Mouse (Mus musculus) limb, embryonic 13.5 days (tissue): Measurements from ENCODE around the gene Ghrhr. TPM values are rescaled to one million over a fixed set of nuclear protein-coding genes. Genes with fewer than 3 reads are reported as not detected.

ENCODE experiments used
- ATAC-seq: fragments of 200-750 bp; cut with Nextera tagmentation; 2 replicates; pipeline ENCODE4 v1.8.0; 2017; ENCODE audit warnings: low read depth, moderate number of reproducible peaks, moderate TSS enrichment; ENCODE audit not compliant: low FRiP score
- H3K27ac ChIP-seq: fragments of 300-500 bp; sonication (generic); 2 replicates; pipeline ENCODE4 v1.5.1; 2015; ENCODE audit warnings: inconsistent platforms, mild to moderate bottlenecking, moderate library complexity
- H3K27me3 ChIP-seq: fragments of 300-500 bp; sonication (generic); 2 replicates; pipeline ENCODE4 v1.6.1; 2015; ENCODE audit warnings: mild to moderate bottlenecking, inconsistent platforms
- H3K36me3 ChIP-seq: fragments of 300-500 bp; sonication (generic); 2 replicates; pipeline ENCODE4 v1.6.1; 2015; ENCODE audit warnings: inconsistent platforms, mild to moderate bottlenecking, moderate library complexity
- H3K4me1 ChIP-seq: fragments of 300-500 bp; sonication (generic); 2 replicates; pipeline ENCODE4 v1.6.1; 2015; ENCODE audit warnings: inconsistent platforms
- H3K4me2 ChIP-seq: fragments of 300-500 bp; sonication (generic); replicated peaks from 2 replicates; pipeline ENCODE4 v1.6.1; 2015; ENCODE audit warnings: inconsistent platforms, mild to moderate bottlenecking, moderate library complexity
- H3K4me3 ChIP-seq: fragments of 300-500 bp; sonication (generic); 2 replicates; pipeline ENCODE4 v1.5.1; 2015; ENCODE audit warnings: moderate library complexity, mild to moderate bottlenecking, inconsistent platforms
- H3K9ac ChIP-seq: fragments of 300-500 bp; sonication (generic); 2 replicates; pipeline ENCODE4 v1.6.1; 2015; ENCODE audit warnings: mild to moderate bottlenecking, inconsistent platforms
- H3K9me3 ChIP-seq: fragments of 300-500 bp; sonication (generic); 2 replicates; pipeline ENCODE4 v1.6.1; 2016; ENCODE audit warnings: inconsistent platforms
- WGBS: fragments of 180-500 bp; shearing (Covaris S2); methylation state at CpG from one replicate; pipeline ENCODE4 v1.1.7; 2015; 5-methylcytosine and 5-hydroxymethylcytosine counted together
- polyA plus RNA-seq: library from polyadenylated mRNA; unstranded; fragments of >200 nt; fragmentation: Nextera tagmentation; extraction: Ambion mirVana; gene quantifications from 2 replicates; pipeline ENCODE4 v1.2.1, GENCODE M21; 2015

The Ghrhr gene
- polyA plus RNA-seq, result not detected in 2 replicates

DNA sequence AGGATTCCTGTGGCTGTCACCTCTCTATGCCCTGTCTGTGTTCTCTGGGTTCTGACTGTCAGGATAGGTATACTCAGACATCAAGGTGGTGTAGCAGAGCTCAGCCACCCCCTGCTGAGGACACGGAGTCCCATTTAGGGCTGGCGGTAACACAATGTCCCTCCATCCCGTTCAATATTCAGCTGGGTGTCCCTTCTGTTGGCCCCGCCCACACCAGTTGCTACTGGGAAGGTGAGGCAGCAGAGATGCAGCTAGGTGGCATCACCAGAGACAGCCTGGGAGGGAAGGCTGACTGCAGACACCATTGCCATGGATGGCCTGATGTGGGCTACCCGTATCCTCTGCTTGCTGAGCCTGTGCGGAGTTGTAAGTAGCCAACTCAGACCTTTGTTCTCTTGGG is at the start of gene Ghrhr:
Ghrhr (plus strand) TSS at position 220 of the 400 bp plus-strand sequence.
- Histone ChIP-seq H3K4me3 (no peak within 1 kb of the TSS), H3K27me3 (no peaks in the 10 kb centered on the region), H3K4me1 (peaks cover 11% of the 10 kb centered on the region; the same call in 1 of the 2 replicates), H3K9ac (no peak within 1 kb of the TSS), H3K27ac (no peak within 1 kb of the TSS), H3K36me3 (no peaks in the 10 kb centered on the region), H3K4me2 (no peak within 1 kb of the TSS), H3K9me3 (no peaks in the 10 kb centered on the region)
- WGBS, result 76% methylated on average over 6 of the region's 6 CpGs
- no peak for ATAC-seq

DNA sequence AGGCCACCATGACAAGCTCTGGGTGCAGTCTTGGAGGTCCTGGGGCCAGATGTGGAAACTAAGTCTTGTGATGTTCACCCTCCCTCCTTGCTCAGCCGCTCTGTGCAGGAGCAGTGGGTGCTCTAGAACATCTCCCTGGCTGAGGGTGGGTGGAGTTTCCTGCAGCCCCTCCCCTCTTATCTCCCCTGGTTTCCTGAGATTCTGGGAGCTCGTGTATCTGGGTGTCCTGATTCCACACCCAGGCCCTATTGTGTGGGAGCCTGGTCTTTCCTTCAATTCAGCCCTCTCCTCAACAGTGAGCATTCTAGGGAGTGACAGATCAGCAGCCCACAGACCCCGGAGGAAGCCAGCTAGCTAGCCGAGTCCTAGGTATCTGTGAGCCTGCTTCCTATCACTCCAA is 49.8 kb upstream of the Ghrhr start:
- no peaks in the 10 kb centered on the region for H3K36me3 ChIP-seq
- H3K4me3 ChIP-seq, result no peak overlapping the region
- no peaks in the 10 kb centered on the region for H3K27me3 ChIP-seq
- ATAC-seq, result no peak
- no peak overlapping the region for H3K4me2 ChIP-seq
- 71% methylated on average over 4 of the region's 4 CpGs for WGBS
- H3K9me3 ChIP-seq, result no peaks in the 10 kb centered on the region
- H3K27ac ChIP-seq, result no peak overlapping the region
- no peak overlapping the region for H3K9ac ChIP-seq
- peaks cover 9% of the 10 kb centered on the region for H3K4me1 ChIP-seq

DNA sequence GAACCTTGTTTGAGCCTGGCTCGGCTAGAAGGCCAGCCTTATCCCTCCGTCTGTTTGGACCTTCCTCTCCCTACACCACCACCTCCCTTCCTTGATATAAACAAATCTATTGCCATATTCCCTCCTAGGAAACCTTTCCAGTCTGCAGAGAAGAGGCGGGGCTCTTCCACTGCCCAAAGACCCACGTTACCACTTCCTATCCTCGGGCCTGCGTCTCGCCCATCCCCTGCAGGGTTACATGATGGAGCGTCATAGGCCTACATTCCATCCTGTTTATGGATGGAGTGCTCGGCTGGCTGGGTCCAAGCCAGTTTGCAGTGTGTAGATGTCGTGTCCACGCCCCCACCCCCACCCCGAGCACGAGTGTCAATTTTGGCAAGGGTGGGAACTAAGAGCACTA is 48.8 kb upstream of the Ghrhr start:
- H3K4me1 ChIP-seq, result peaks cover 19% of the 10 kb centered on the region
- no peak overlapping the region for H3K27ac ChIP-seq
- no peak overlapping the region for H3K4me2 ChIP-seq
- no peak overlapping the region for H3K4me3 ChIP-seq
- H3K27me3 ChIP-seq, result no peaks in the 10 kb centered on the region
- no peaks in the 10 kb centered on the region for H3K9me3 ChIP-seq
- 80% methylated on average over 13 of the region's 13 CpGs for WGBS
- ATAC-seq, result 0 out of 2 replicates have a peak, but pooled peaks have one; percentile 24
- H3K9ac ChIP-seq, result no peak overlapping the region
- no peaks in the 10 kb centered on the region for H3K36me3 ChIP-seq

DNA sequence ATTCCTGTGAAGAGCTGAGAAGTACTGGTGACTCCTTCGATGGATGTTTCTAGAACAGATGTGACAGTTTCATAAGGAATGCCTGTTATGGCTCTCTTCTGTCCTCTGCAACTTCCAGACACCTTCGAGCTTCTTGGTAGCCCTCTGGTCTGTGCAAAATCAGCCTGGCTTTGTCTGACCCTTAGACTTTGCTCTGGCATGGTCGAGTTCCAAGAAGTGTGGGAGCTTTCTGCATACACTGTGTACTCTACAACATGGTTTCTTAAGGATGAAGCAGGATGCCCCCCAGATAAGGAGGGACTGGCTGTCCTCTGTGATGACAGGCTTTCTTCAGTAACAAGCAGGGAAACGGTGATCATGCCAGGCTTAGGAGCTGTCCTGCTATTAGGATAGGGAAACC is 47.9 kb upstream of the Ghrhr start:
- Histone ChIP-seq H3K4me2 (no peak overlapping the region), H3K4me3 (no peak overlapping the region), H3K9ac (no peak overlapping the region), H3K4me1 (peaks cover 28% of the 10 kb centered on the region), H3K9me3 (no peaks in the 10 kb centered on the region), H3K27ac (no peak overlapping the region), H3K36me3 (no peaks in the 10 kb centered on the region), H3K27me3 (no peaks in the 10 kb centered on the region)
- WGBS, result 71% methylated on average over 4 of the region's 4 CpGs
- no peak for ATAC-seq

DNA sequence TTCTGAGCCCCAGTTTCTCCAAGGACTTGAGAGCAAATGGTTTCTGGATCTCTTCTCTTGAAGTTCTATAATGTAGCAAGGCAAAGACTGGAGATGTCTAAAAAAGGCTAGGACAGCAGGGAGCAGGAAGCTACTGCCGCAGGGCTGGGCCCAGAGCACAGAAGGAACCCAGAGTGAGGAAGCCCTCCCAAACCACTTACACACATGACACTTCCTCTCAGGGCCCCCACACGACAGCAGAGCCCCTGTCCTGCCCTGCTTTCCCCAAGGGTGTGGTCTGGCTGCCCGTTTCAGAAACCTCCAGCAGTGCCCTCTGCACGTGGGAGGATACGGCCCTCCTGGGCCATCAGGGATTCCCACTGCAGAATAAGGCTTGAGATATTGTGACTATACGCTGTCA is 44.8 kb upstream of the Ghrhr start:
- Histone ChIP-seq H3K4me3 (no peak overlapping the region), H3K4me2 (no peak overlapping the region), H3K4me1 (peaks cover 58% of the 10 kb centered on the region), H3K27ac (peak overlapping the region; percentile 22; the same call in 1 of the 2 replicates), H3K9ac (no peak overlapping the region), H3K27me3 (no peaks in the 10 kb centered on the region), H3K36me3 (no peaks in the 10 kb centered on the region), H3K9me3 (no peaks in the 10 kb centered on the region)
- no peak for ATAC-seq
- 63% methylated on average over 6 of the region's 6 CpGs for WGBS

DNA sequence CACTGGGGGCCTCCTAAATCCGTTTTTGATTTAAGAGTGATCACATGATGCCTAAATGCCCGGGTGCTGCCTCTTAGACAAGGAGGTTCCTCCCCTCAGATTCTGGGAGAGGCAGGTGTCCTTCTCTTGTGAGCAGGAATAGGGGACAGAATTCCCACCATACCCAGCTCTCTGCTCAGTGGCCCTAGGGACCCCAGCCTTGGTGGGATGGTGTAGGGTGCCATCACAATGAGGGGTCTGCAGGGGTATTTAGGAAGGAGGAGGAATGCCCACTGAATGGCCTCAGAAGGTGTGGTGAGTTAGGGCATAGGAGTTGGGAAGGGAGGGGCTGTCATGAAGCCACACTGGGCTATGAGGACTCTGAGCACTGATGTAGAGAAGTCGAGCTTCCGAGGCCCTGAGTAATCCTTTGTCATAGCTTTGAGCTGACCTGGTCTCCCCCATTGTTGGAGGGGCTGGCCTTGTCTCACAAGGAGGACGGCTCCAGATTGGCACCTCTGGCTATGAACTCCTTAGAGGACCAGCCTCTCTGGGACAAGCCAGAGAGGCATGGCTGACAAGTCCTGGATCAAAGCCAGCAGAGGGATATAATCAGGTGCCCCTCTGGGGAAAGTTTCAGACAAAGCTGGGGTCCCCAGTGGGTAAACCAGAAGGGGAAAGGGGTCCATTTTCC is 43.9 kb upstream of the Ghrhr start:
- peak overlapping the region; percentile 74; the same call in 1 of the 2 replicates for H3K27ac ChIP-seq
- 64% methylated on average over 5 of the region's 5 CpGs for WGBS
- 0 out of 2 replicates have a peak overlapping the region, but pooled peaks have one; percentile 1 for H3K4me2 ChIP-seq
- H3K27me3 ChIP-seq, result peaks cover 3% of the 10 kb centered on the region; the same call in 1 of the 2 replicates
- peaks cover 68% of the 10 kb centered on the region for H3K4me1 ChIP-seq
- no peaks in the 10 kb centered on the region for H3K36me3 ChIP-seq
- no peak overlapping the region for H3K9ac ChIP-seq
- H3K9me3 ChIP-seq, result no peaks in the 10 kb centered on the region
- H3K4me3 ChIP-seq, result no peak overlapping the region
- peak; percentile 4; the same call in 1 of the 2 replicates for ATAC-seq

DNA sequence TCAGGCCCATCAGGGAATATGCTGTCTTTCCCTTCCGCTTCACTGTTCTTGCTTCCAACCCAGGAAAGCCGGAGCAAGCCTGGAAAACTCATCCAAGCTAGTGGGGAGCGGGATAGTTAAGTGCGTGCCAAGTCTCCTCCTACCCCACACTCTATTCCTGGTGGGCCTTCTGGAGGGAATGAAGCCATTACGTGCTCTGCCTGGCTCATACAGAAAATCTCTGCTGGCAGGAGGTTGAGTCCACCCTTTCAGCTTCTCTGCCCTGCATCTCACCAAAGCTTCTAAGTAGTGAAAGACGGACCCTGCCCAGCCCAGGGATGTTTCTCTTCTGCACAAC is 43.4 kb upstream of the Ghrhr start:
- 40% methylated on average over 6 of the region's 6 CpGs for WGBS
- Histone ChIP-seq H3K36me3 (no peaks in the 10 kb centered on the region), H3K9me3 (no peaks in the 10 kb centered on the region), H3K27ac (peak overlapping the region; percentile 74), H3K4me2 (0 out of 2 replicates have a peak overlapping the region, but pooled peaks have one; percentile 1), H3K9ac (no peak overlapping the region), H3K4me3 (no peak overlapping the region), H3K27me3 (peaks cover 3% of the 10 kb centered on the region; the same call in 1 of the 2 replicates), H3K4me1 (peaks cover 70% of the 10 kb centered on the region)
- ATAC-seq, result peak; percentile 67

DNA sequence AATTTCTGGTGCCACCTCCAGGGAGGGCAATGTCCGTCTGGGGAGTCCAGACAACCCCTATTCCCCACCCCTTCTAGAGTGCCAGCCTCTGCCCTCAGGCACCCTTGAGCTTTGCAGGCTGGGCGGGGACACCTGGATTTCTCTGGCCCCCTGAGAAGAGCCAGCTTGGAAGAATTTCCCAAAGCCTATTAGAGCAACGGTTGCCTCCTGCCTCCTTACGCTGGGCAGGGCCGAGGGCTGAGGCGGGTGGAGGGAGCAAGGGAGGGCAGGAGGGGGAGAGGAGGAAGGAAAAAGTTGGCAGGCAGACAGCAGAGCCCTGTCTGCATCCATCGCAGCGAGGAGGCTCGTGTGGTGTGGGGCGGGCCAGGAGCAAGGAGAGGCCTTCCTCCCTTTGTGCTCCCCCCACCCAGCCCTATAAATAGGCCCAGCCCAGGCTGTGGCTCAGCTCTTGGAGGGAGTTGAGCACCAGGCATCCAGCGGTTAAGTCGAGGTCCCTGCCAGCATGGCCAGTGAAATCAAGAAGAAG is 40.0 kb upstream of the Ghrhr start, which contains the start of gene Aqp1:
Aqp1 (plus strand) TSS at position 444 of the 526 bp plus-strand sequence.
- WGBS, result 10% methylated on average over 12 of the region's 12 CpGs
- Histone ChIP-seq H3K4me3 (peak within 1 kb of the TSS; percentile 28), H3K9ac (0 out of 2 replicates have a peak within 1 kb of the TSS, but pooled peaks have one; percentile 13), H3K36me3 (no peaks in the 10 kb centered on the region), H3K9me3 (no peaks in the 10 kb centered on the region), H3K27ac (peak within 1 kb of the TSS; percentile 48; the same call in 1 of the 2 replicates), H3K27me3 (peaks cover 3% of the 10 kb centered on the region; the same call in 1 of the 2 replicates), H3K4me1 (peaks cover 90% of the 10 kb centered on the region), H3K4me2 (peak within 1 kb of the TSS; percentile 55)
- peak; percentile 84 for ATAC-seq

DNA sequence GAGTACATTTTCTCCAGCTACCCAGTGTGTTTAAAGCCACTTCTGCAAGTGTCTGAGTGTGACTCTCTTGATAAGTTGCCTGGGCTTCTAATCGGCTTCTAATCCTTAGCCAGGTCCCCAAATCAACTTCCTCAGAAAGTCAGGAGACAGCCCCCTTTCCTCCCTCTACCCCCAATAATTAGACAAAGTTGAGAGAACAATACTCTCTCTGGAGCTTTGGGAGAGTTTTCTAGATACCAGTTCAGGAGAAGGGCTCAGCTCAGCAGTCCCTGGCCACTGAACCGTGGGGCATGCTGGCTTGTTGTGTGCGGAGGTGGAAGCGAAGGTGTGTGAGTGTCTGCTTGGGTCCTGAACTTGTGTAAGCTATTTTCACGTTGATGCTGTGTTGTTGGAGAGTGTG is 38.9 kb upstream of the Ghrhr start:
- Histone ChIP-seq H3K4me1 (peaks cover 88% of the 10 kb centered on the region), H3K9ac (no peak overlapping the region), H3K27me3 (peaks cover 3% of the 10 kb centered on the region; the same call in 1 of the 2 replicates), H3K27ac (no peak overlapping the region; the same call in 1 of the 2 replicates), H3K36me3 (no peaks in the 10 kb centered on the region), H3K4me3 (peak overlapping the region; percentile 28), H3K9me3 (no peaks in the 10 kb centered on the region), H3K4me2 (peak overlapping the region; percentile 55)
- 76% methylated on average over 5 of the region's 5 CpGs for WGBS
- no peak for ATAC-seq

DNA sequence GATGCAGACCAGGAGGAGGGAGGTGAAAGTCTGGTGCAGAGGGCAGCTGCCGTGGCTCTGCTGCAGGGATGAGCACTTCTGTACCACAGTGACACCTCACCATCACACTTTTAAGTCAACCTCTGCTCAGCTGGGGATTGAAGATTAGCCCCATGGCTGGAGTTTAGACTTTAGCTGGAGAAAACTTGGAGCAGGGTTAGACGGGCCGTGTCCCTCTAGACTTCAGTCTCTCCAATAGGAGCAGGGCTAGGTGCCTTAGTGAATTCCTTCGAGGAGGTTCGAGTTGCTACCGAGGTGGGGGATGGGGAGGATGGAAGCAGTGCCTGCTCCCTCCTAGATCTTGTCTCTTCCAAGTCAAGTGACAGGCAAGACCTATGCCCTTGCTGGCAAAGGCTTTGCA is 38.0 kb upstream of the Ghrhr start:
- Histone ChIP-seq H3K4me1 (peaks cover 88% of the 10 kb centered on the region), H3K9me3 (no peaks in the 10 kb centered on the region), H3K27me3 (peaks cover 3% of the 10 kb centered on the region; the same call in 1 of the 2 replicates), H3K9ac (peak overlapping the region; percentile 32; the same call in 1 of the 2 replicates), H3K27ac (no peak overlapping the region), H3K36me3 (no peaks in the 10 kb centered on the region), H3K4me3 (peak overlapping the region; percentile 28), H3K4me2 (peak overlapping the region; percentile 55)
- no peak for ATAC-seq
- 43% methylated on average over 6 of the region's 6 CpGs for WGBS

DNA sequence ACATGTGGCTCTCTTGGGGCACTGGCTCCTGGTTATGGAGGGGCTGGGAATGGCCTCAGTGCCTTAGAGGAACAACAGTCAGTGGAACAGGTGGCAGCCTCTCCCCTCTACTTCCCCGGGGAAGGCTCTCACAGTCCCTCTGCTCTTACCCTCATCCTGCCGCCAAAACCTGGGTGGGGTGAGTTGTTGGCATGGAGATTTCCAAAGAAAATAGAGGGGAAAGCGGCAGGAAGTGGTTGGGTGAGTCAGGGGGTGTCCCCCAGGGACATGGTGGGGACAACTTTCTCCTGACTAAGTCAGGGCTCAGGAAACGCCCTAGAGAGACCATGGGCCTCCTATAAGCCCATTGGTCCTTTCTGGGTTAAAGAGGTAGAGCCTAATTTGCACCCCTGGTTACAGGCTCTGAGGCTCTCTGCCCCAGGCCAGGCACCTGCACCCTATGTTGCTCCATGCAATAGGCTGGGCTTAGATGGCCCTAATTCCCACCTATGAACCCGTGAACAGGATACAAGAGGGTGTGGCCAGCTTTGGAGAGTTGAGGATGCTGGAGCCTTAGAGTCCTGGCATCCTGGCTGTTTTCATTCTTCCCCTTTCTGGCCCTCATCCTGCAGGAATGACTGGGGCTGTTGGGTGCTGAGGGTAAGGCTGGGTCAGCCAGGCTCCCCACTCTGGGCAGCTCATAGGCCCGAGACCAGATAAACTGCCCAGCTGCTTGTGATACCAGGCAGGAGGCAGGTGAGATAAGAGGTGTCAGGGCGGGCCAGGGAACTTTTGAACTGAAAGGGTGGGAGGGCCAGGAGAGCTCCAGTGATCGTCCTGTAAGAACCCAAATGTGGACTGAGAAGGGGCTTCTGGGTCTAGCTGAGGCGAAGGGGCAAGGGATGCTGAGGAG is 36.9 kb upstream of the Ghrhr start:
- Histone ChIP-seq H3K9me3 (no peaks in the 10 kb centered on the region), H3K9ac (no peak overlapping the region; the same call in 1 of the 2 replicates), H3K27ac (no peak overlapping the region), H3K36me3 (no peaks in the 10 kb centered on the region), H3K4me3 (no peak overlapping the region; the same call in 1 of the 2 replicates), H3K27me3 (peaks cover 3% of the 10 kb centered on the region; the same call in 1 of the 2 replicates), H3K4me1 (peaks cover 81% of the 10 kb centered on the region), H3K4me2 (peak overlapping the region; percentile 55)
- ATAC-seq, result no peak
- 73% methylated on average over 9 of the region's 9 CpGs for whole genome bisulfite sequencing
